Mouse (Mus musculus): ENCODE data around the gene Omt2a. TPM values are rescaled to one million over a fixed set of nuclear protein-coding genes. Genes with fewer than 3 reads are reported as not detected.

Omt2a gene
- polyA plus RNA-seq (2015; fragmentation: Nextera tagmentation; extraction: Ambion mirVana) = not detected in 2 replicates

GRCm38 (mm10) chr9:78314696-78315095, at the start of gene Omt2a:
Gene Omt2a, minus strand, starts transcription at chr9:78314796.
- H3K4me2 ChIP-seq (replicated peaks; ENCODE audit: low read depth) = no peak within 1 kb of the TSS
- H3K27me3 ChIP-seq (ENCODE audit: control insufficient read depth, insufficient read depth, low read length) = no peaks in the 10 kb centered on the region
- no peaks in the 10 kb centered on the region for H3K4me1 ChIP-seq (replicated peaks; ENCODE audit: control insufficient read depth, insufficient read depth)
- ATAC-seq (ENCODE audit: low FRiP score, low TSS enrichment) (no peak), DNase-seq (ENCODE audit: low spot score) (no peak)
- H3K4me3 ChIP-seq (ENCODE audit: low read depth, low read length) = no peak within 1 kb of the TSS
- no peaks in the 10 kb centered on the region for H3K9me3 ChIP-seq (ENCODE audit: control insufficient read depth, low read length)
- no peaks in the 10 kb centered on the region for H3K36me3 ChIP-seq (ENCODE audit: control insufficient read depth, insufficient read depth, low read length)
- 80% methylated on average over 2 of the region's 2 CpGs for WGBS
- H3K27ac ChIP-seq (replicated peaks) = no peak within 1 kb of the TSS
- TF ChIP-seq CTCF (IDR thresholded peaks at IDR 0.05; ENCODE audit: low read depth) (no peak), EP300 (optimal IDR thresholded peaks at IDR 0.05) (no peak)
- no peak within 1 kb of the TSS for H3K9ac ChIP-seq (ENCODE audit: low read length)

GRCm38 (mm10) chr9:78363374-78363773, 48.8 kb upstream of the Omt2a start:
- TF ChIP-seq CTCF (IDR thresholded peaks at IDR 0.05; ENCODE audit: low read depth) = no peak
- no peak for TF ChIP-seq EP300 (optimal IDR thresholded peaks at IDR 0.05)
- no peaks in the 10 kb centered on the region for H3K4me1 ChIP-seq (replicated peaks; ENCODE audit: control insufficient read depth, insufficient read depth)
- no peak overlapping the region for H3K4me2 ChIP-seq (replicated peaks; ENCODE audit: low read depth)
- H3K4me3 ChIP-seq (ENCODE audit: low read depth, low read length) = no peak overlapping the region
- H3K9ac ChIP-seq (ENCODE audit: low read length) = no peak overlapping the region
- no peaks in the 10 kb centered on the region for H3K9me3 ChIP-seq (ENCODE audit: control insufficient read depth, low read length)
- 52% methylated on average over 6 of the region's 6 CpGs for WGBS
- no peak overlapping the region for H3K27ac ChIP-seq (replicated peaks)
- H3K36me3 ChIP-seq (ENCODE audit: control insufficient read depth, insufficient read depth, low read length) = no peaks in the 10 kb centered on the region
- no peaks in the 10 kb centered on the region for H3K27me3 ChIP-seq (ENCODE audit: control insufficient read depth, insufficient read depth, low read length)
- no peak for ATAC-seq (ENCODE audit: low FRiP score, low TSS enrichment)
- DNase-seq (ENCODE audit: low spot score) = no peak

- H3K4me1 ChIP-seq (replicated peaks; ENCODE audit: control insufficient read depth, insufficient read depth) = no peaks in the 10 kb centered on the region
- no peak overlapping the region for H3K9ac ChIP-seq (ENCODE audit: low read length)
- no peaks in the 10 kb centered on the region for H3K36me3 ChIP-seq (ENCODE audit: control insufficient read depth, insufficient read depth, low read length)
- H3K9me3 ChIP-seq (ENCODE audit: control insufficient read depth, low read length) = no peaks in the 10 kb centered on the region
- no peaks in the 10 kb centered on the region for H3K27me3 ChIP-seq (ENCODE audit: control insufficient read depth, insufficient read depth, low read length)
- H3K27ac ChIP-seq (replicated peaks) = no peak overlapping the region
- ATAC-seq (ENCODE audit: low FRiP score, low TSS enrichment) = no peak
- TF ChIP-seq CTCF (IDR thresholded peaks at IDR 0.05; ENCODE audit: low read depth) (no peak), EP300 (optimal IDR thresholded peaks at IDR 0.05) (no peak)
- H3K4me3 ChIP-seq (ENCODE audit: low read depth, low read length) = no peak overlapping the region
- WGBS = 49% methylated on average over 2 of the region's 2 CpGs
- no peak for DNase-seq (ENCODE audit: low spot score)
- H3K4me2 ChIP-seq (replicated peaks; ENCODE audit: low read depth) = no peak overlapping the region
Measured at GRCm38 (mm10) chr9:78360484-78360872, 45.9 kb upstream of the Omt2a start.

GRCm38 (mm10) chr9:78359750-78360483, 45.3 kb upstream of the Omt2a start:
- Histone ChIP-seq H3K4me3 (ENCODE audit: low read depth, low read length) (no peak overlapping the region), H3K36me3 (ENCODE audit: control insufficient read depth, insufficient read depth, low read length) (no peaks in the 10 kb centered on the region), H3K27me3 (ENCODE audit: control insufficient read depth, insufficient read depth, low read length) (no peaks in the 10 kb centered on the region), H3K9me3 (ENCODE audit: control insufficient read depth, low read length) (no peaks in the 10 kb centered on the region), H3K4me2 (replicated peaks; ENCODE audit: low read depth) (no peak overlapping the region), H3K27ac (replicated peaks) (no peak overlapping the region), H3K4me1 (replicated peaks; ENCODE audit: control insufficient read depth, insufficient read depth) (no peaks in the 10 kb centered on the region), H3K9ac (ENCODE audit: low read length) (no peak overlapping the region)
- WGBS = 80% methylated on average over 6 of the region's 6 CpGs
- ATAC-seq (ENCODE audit: low FRiP score, low TSS enrichment) (no peak), DNase-seq (ENCODE audit: low spot score) (no peak)
- TF ChIP-seq EP300 (optimal IDR thresholded peaks at IDR 0.05) = no peak
- TF ChIP-seq CTCF (IDR thresholded peaks at IDR 0.05; ENCODE audit: low read depth) = no peak

- Histone ChIP-seq H3K27me3 (ENCODE audit: control insufficient read depth, insufficient read depth, low read length) (no peaks in the 10 kb centered on the region), H3K9ac (ENCODE audit: low read length) (no peak overlapping the region), H3K36me3 (ENCODE audit: control insufficient read depth, insufficient read depth, low read length) (no peaks in the 10 kb centered on the region), H3K9me3 (ENCODE audit: control insufficient read depth, low read length) (no peaks in the 10 kb centered on the region), H3K4me3 (ENCODE audit: low read depth, low read length) (no peak overlapping the region), H3K27ac (replicated peaks) (no peak overlapping the region), H3K4me1 (replicated peaks; ENCODE audit: control insufficient read depth, insufficient read depth) (no peaks in the 10 kb centered on the region), H3K4me2 (replicated peaks; ENCODE audit: low read depth) (no peak overlapping the region)
- 11% methylated on average over 9 of the region's 9 CpGs for WGBS
- peak; percentile 78 for DNase-seq (ENCODE audit: low spot score)
- ATAC-seq (ENCODE audit: low FRiP score, low TSS enrichment) = peak; percentile 67
- TF ChIP-seq CTCF (IDR thresholded peaks at IDR 0.05; ENCODE audit: low read depth) (peak; percentile 85), EP300 (optimal IDR thresholded peaks at IDR 0.05) (no peak)
Measured at GRCm38 (mm10) chr9:78358053-78358452, 43.5 kb upstream of the Omt2a start.

GRCm38 (mm10) chr9:78355611-78356010, 41.0 kb upstream of the Omt2a start, which contains the start of gene Gsta2:
Gene Gsta2, minus strand, starts transcription at chr9:78355788.
- no peak for ATAC-seq (ENCODE audit: low FRiP score, low TSS enrichment)
- H3K27ac ChIP-seq (replicated peaks) = no peak within 1 kb of the TSS

More at GRCm38 (mm10) chr9:78355611-78356010, 41.0 kb upstream of the Omt2a start, which contains the start of gene Gsta2:
- 88% methylated on average over 8 of the region's 8 CpGs for WGBS
- DNase-seq (ENCODE audit: low spot score) = no peak
- Histone ChIP-seq H3K4me3 (ENCODE audit: low read depth, low read length) (no peak within 1 kb of the TSS), H3K4me1 (replicated peaks; ENCODE audit: control insufficient read depth, insufficient read depth) (no peaks in the 10 kb centered on the region), H3K9me3 (ENCODE audit: control insufficient read depth, low read length) (no peaks in the 10 kb centered on the region), H3K9ac (ENCODE audit: low read length) (no peak within 1 kb of the TSS), H3K4me2 (replicated peaks; ENCODE audit: low read depth) (no peak within 1 kb of the TSS), H3K27me3 (ENCODE audit: control insufficient read depth, insufficient read depth, low read length) (no peaks in the 10 kb centered on the region), H3K36me3 (ENCODE audit: control insufficient read depth, insufficient read depth, low read length) (no peaks in the 10 kb centered on the region)
- no peak for TF ChIP-seq CTCF (IDR thresholded peaks at IDR 0.05; ENCODE audit: low read depth)
- no peak for TF ChIP-seq EP300 (optimal IDR thresholded peaks at IDR 0.05)
